Mouse (Mus musculus) liver, embryonic 14.5 days (tissue): Measurements from ENCODE around the gene Zbbx. TPM values are rescaled to one million over a fixed set of nuclear protein-coding genes. Genes with fewer than 3 reads are reported as not detected.

Experiments
- ATAC-seq: fragments of 200-750 bp; cut with Nextera tagmentation; 2 replicates; pipeline ENCODE4 v1.8.0; 2017; ENCODE audit warnings: moderate number of reproducible peaks, mild to moderate bottlenecking, moderate library complexity; ENCODE audit not compliant: insufficient read depth
- DNase-seq, 3 experiments: peaks; one replicate each; pipeline ENCODE4 v3.0.0-alpha.2; 2012 to 2013; ENCODE audit warnings: low read depth in 3 of 3, low spot score in 3 of 3
- H3K27ac ChIP-seq: fragments of 300-500 bp; sonication (generic); 2 replicates; pipeline ENCODE4 v1.5.1; 2014; ENCODE audit warnings: moderate library complexity, mild to moderate bottlenecking, control low read depth, inconsistent platforms
- H3K27me3 ChIP-seq: fragments of 300-500 bp; sonication (generic); 2 replicates; pipeline ENCODE4 v1.6.1; 2014; ENCODE audit warnings: mild to moderate bottlenecking, low read length, moderate library complexity; ENCODE audit not compliant: control insufficient read depth, insufficient read depth
- H3K36me3 ChIP-seq: fragments of 300-500 bp; sonication (generic); replicated peaks from 2 replicates; pipeline ENCODE4 v1.6.1; 2014; ENCODE audit warnings: low read depth; ENCODE audit not compliant: control insufficient read depth, insufficient read depth
- H3K4me1 ChIP-seq, 2 experiments: fragments of 200-500 bp in 1 of 2; fragments of 300-500 bp in 1 of 2; sonication (generic) in 1 of 2; replicated peaks; 2 replicates each; pipeline ENCODE4 v1.6.1; 2012 to 2014; ENCODE audit warnings: antibody characterized with exemption in 1 of 2, inconsistent platforms in 1 of 2, low read length in 1 of 2; ENCODE audit not compliant: control insufficient read depth in 2 of 2, insufficient read depth in 2 of 2
- H3K4me2 ChIP-seq: fragments of 300-500 bp; sonication (generic); 2 replicates; pipeline ENCODE4 v1.6.1; 2014; ENCODE audit warnings: low read depth, mild to moderate bottlenecking, control low read depth, moderate library complexity
- H3K4me3 ChIP-seq, 2 experiments: fragments of 200-500 bp in 1 of 2; fragments of 300-500 bp in 1 of 2; sonication (generic) in 1 of 2; 2 replicates each; pipeline ENCODE4 v1.5.1; 2012 to 2014; ENCODE audit warnings: low read depth in 2 of 2, low read length in 2 of 2, mild to moderate bottlenecking in 2 of 2, control low read depth in 1 of 2, inconsistent platforms in 1 of 2, moderate library complexity in 1 of 2; ENCODE audit not compliant: insufficient read depth in 1 of 2
- H3K9ac ChIP-seq: fragments of 300-500 bp; sonication (generic); replicated peaks from 2 replicates; pipeline ENCODE4 v1.6.1; 2014; ENCODE audit warnings: mild to moderate bottlenecking, control low read depth, moderate library complexity
- H3K9me3 ChIP-seq: fragments of 300-500 bp; sonication (generic); 2 replicates; pipeline ENCODE4 v1.6.1; 2016; ENCODE audit warnings: low read length, mixed read lengths; ENCODE audit not compliant: control insufficient read depth
- CTCF ChIP-seq: IDR thresholded peaks from 2 replicates; pipeline ENCODE4 v1.5.1; 2016; ENCODE audit warnings: antibody characterized with exemption, low read depth, control low read depth
- EP300 ChIP-seq: IDR thresholded peaks from 2 replicates; pipeline ENCODE4 v1.6.1; 2016; ENCODE audit warnings: antibody characterized with exemption, low read depth
- WGBS: fragments of 180-500 bp; shearing (Covaris S2); extraction: QIAGEN DNeasy Blood & Tissue Kit; methylation state at CpG from one replicate; pipeline ENCODE4 v1.1.7; 2014; ENCODE audit not compliant: insufficient replicate concordance; 5-methylcytosine and 5-hydroxymethylcytosine counted together
- polyA plus RNA-seq, 2 experiments: library from polyadenylated mRNA; depleted of rRNA in 1 of 2; stranded (reverse) in 1 of 2; unstranded in 1 of 2; fragments of >200 nt; fragmentation: Nextera tagmentation in 1 of 2; extraction: Ambion mirVana in 1 of 2; gene quantifications; 2 replicates each; pipeline versions ENCODE4 v1.2.1 to v1.2.3; 2012 to 2014

Zbbx gene
- polyA plus RNA-seq (2012; rRNA removed) (not detected in 2 replicates), polyA plus RNA-seq (2014; fragmentation: Nextera tagmentation; extraction: Ambion mirVana) (not detected in 2 replicates)

DNA sequence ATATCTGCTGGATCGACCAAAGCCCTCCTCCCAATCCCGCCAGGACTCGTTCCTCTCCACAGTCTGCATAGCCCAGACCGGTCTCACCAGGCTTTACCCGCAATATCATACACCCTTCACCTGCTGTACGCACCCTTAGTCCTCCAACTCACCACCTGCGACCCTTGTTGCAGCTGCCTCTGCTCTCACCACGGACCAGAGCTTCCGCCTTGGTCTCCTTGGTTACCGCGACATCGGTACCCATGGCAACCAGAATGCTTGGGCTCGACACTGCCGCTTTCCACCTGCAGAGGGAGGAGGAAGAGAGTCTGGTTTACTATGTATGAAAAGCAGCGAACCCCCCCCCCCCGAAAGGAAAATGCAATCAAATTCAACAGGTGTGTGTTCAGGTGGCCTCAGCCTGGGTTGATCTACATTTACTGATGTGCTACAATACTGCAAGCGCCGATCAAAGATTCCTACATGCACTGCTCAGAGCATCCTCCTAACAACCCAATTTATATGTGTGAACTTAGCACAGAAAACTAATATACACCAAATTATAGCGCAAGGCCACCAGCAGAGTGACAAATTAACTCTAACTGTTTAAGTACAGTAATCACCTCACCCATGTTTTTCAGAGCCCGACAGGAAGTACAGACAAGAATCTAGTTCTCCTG, at the start of gene Zbbx:
Gene Zbbx (minus strand): TSS at position 197 of the 659 bp plus-strand sequence.
- Histone ChIP-seq H3K9ac (no peak within 1 kb of the TSS), H3K4me2 (no peak within 1 kb of the TSS), H3K27ac (no peak within 1 kb of the TSS), H3K9me3 (no peaks in the 10 kb centered on the region), H3K27me3 (no peaks in the 10 kb centered on the region), H3K4me1 (no peaks in the 10 kb centered on the region), H3K4me3 (no peak within 1 kb of the TSS; a peak in 1 of 4 replicates), H3K36me3 (no peaks in the 10 kb centered on the region)
- WGBS, result 17% methylated on average over 20 of the region's 20 CpGs
- DNase-seq (no peak), ATAC-seq (no peak)
- TF ChIP-seq CTCF (peak; percentile 34; the same call in 1 of the 2 replicates), EP300 (no peak)

DNA sequence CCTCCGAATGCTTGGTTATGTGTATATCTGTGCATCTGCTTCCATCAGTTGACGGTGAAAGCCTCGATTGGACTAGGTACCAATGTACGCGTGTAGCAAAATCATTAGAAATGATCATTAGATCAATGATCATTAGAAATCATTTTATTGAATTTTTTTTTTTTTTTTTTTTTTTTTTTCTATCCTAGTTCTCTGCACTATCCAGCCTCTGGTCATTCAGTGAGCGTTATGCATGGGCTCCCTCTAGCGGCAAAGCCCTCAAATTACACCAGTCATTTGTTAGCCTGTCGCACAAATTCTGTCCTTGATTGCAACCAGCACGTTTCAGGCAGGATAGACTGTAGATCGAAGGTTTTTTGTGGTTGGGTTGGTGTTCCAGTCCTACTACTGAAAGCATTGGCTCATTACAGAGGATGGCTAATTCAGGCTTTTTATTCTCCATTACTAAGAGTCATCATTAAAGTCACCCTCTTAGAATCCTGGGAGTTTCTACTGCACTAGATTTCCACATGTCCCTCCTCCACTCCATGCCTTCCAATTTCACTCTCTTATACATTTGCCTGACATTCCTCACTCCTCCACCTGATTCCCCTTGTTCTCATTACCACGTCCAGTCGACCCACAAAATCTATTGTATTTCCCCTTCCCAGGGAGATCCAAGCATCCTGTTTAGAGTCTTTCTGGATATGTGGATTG, 38.1 kb upstream of the Zbbx start:
- ATAC-seq (no peak), DNase-seq (peak in 2 of 3 experiments; percentile 13 to 16)
- Histone ChIP-seq H3K4me2 (no peak overlapping the region), H3K27ac (no peak overlapping the region), H3K36me3 (no peaks in the 10 kb centered on the region), H3K4me1 (no peaks in the 10 kb centered on the region), H3K9me3 (no peaks in the 10 kb centered on the region), H3K27me3 (no peaks in the 10 kb centered on the region), H3K9ac (no peak overlapping the region), H3K4me3 (no peak overlapping the region)
- 31% methylated on average over 12 of the region's 12 CpGs for WGBS
- TF ChIP-seq CTCF (peak; percentile 78), EP300 (no peak)

DNA sequence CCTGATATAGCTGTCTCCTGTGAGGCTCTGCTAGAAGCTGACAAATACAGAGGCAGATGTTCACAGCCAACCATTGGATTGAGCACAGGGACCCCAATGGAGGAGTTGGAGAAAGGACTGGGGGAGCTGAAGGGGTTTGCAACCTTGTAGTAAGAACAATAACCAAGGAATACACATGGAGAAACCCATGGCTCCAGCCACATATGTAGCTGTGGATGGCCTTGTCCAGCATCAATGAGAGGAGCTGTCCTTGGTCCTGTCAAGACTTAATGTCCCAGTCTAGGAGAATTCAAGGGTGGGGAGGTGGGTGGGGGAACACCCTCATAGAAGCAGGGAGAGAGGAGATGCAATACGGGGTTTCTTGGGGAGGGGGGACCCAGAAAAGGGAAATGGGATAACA, 17.8 kb upstream of the Zbbx start:
- Histone ChIP-seq H3K36me3 (no peaks in the 10 kb centered on the region), H3K9me3 (no peaks in the 10 kb centered on the region), H3K9ac (no peak overlapping the region), H3K4me1 (no peaks in the 10 kb centered on the region), H3K27me3 (no peaks in the 10 kb centered on the region), H3K4me2 (no peak overlapping the region), H3K27ac (no peak overlapping the region), H3K4me3 (no peak overlapping the region)
- no peak for DNase-seq
- no peak for ATAC-seq
- WGBS, result 57% methylated on average over 1 of the region's 1 CpGs
- no peak for TF ChIP-seq CTCF
- no peak for TF ChIP-seq EP300

- no peak for DNase-seq
- Histone ChIP-seq H3K27ac (no peak overlapping the region), H3K4me1 (no peaks in the 10 kb centered on the region), H3K9ac (no peak overlapping the region), H3K36me3 (no peaks in the 10 kb centered on the region), H3K4me3 (no peak overlapping the region), H3K4me2 (no peak overlapping the region), H3K9me3 (no peaks in the 10 kb centered on the region), H3K27me3 (no peaks in the 10 kb centered on the region)
- 66% methylated on average over 3 of the region's 3 CpGs for WGBS
- no peak for TF ChIP-seq CTCF
- TF ChIP-seq EP300, result no peak
- no peak for ATAC-seq
Observed at GRCm38 (mm10) chr3:75141876-75142275, 23.0 kb downstream of the Zbbx start.

GRCm38 (mm10) chr3:75104867-75105266, 60.0 kb downstream of the Zbbx start:
- DNase-seq (no peak), ATAC-seq (no peak)
- TF ChIP-seq CTCF (no peak), EP300 (no peak)
- Histone ChIP-seq H3K4me1 (no peaks in the 10 kb centered on the region), H3K4me3 (no peak overlapping the region), H3K27me3 (no peaks in the 10 kb centered on the region), H3K9ac (no peak overlapping the region), H3K27ac (no peak overlapping the region), H3K9me3 (no peaks in the 10 kb centered on the region), H3K4me2 (no peak overlapping the region), H3K36me3 (no peaks in the 10 kb centered on the region)
